Mouse (Mus musculus): Measurements from ENCODE around the gene Phykpl. TPM values are rescaled to one million over a fixed set of nuclear protein-coding genes. Genes with fewer than 3 reads are reported as not detected.
"Not testable (repeated sequence)": the region's sequence is repeated elsewhere in the genome, so short reads cannot be mapped to it uniquely, and the experiment has no call there.

Phykpl gene
- polyA plus RNA-seq, 2 experiments, result 16.7 to 20.5 TPM

DNA sequence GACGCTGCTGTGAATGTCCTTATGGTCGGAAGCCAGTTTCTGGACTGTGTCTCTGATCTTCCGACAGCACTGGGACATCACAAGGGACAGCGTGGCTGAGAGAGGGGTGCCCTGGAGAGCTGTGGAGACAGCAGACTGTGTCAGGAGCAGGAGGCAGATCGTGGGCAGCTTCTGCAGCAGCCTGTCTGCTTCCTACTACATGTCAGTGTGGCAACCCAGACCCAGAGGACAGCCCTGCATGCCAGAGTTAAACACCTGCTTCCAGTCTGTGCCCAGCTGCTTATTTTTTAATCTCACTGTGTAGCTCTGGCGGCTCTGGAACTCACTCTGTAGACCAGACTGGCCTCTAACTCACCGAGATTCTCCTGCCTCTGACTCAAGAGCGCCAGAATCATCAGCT lies 43.4 kb downstream of the Phykpl start:
- Histone ChIP-seq H3K4me2 (replicated peaks; ENCODE audit: low read depth, low read length, severe bottlenecking) (no peak overlapping the region), H3K27me3 (ENCODE audit: control insufficient read depth, insufficient read depth, low read length) (no peaks in the 10 kb centered on the region), H3K9me3 (ENCODE audit: control insufficient read depth, low read length) (no peaks in the 10 kb centered on the region), H3K27ac (replicated peaks; ENCODE audit: low read depth, low read length) (no peak overlapping the region), H3K4me3 (replicated peaks; ENCODE audit: low read length) (no peak overlapping the region), H3K4me1 (ENCODE audit: control insufficient read depth, insufficient read depth, low read length) (no peaks in the 10 kb centered on the region), H3K9ac (ENCODE audit: low read depth, low read length, severe bottlenecking) (no peak overlapping the region), H3K36me3 (ENCODE audit: control insufficient read depth, insufficient read depth, low read length) (peaks cover 61% of the 10 kb centered on the region)
- no peak for TF ChIP-seq POLR2A (IDR thresholded peaks at IDR 0.05; ENCODE audit: borderline replicate concordance, extremely low read depth, insufficient read depth, insufficient read length)
- DNase-seq (ENCODE audit: low spot score), result no peak
- no peak for ATAC-seq (ENCODE audit: low FRiP score, low read depth)
- WGBS, result 89% methylated on average over 8 of the region's 8 CpGs

GRCm38 (mm10) chr11:51629651-51630314 lies 45.2 kb downstream of the Phykpl start:
- H3K27ac ChIP-seq (replicated peaks; ENCODE audit: low read depth, low read length), result no peak overlapping the region
- no peaks in the 10 kb centered on the region for H3K9me3 ChIP-seq (ENCODE audit: control insufficient read depth, low read length)
- peaks cover 42% of the 10 kb centered on the region for H3K36me3 ChIP-seq (ENCODE audit: control insufficient read depth, insufficient read depth, low read length)
- no peak overlapping the region for H3K4me2 ChIP-seq (replicated peaks; ENCODE audit: low read depth, low read length, severe bottlenecking)
- H3K9ac ChIP-seq (ENCODE audit: low read depth, low read length, severe bottlenecking), result no peak overlapping the region
- DNase-seq (ENCODE audit: low spot score), result no peak
- no peak for TF ChIP-seq POLR2A (IDR thresholded peaks at IDR 0.05; ENCODE audit: borderline replicate concordance, extremely low read depth, insufficient read depth, insufficient read length)
- H3K4me1 ChIP-seq (ENCODE audit: control insufficient read depth, insufficient read depth, low read length), result no peaks in the 10 kb centered on the region; the same call in 1 of the 2 replicates
- WGBS, result 82% methylated on average over 15 of the region's 15 CpGs
- no peak overlapping the region for H3K4me3 ChIP-seq (replicated peaks; ENCODE audit: low read length)
- no peaks in the 10 kb centered on the region for H3K27me3 ChIP-seq (ENCODE audit: control insufficient read depth, insufficient read depth, low read length)
- ATAC-seq (ENCODE audit: low FRiP score, low read depth), result no peak

DNA sequence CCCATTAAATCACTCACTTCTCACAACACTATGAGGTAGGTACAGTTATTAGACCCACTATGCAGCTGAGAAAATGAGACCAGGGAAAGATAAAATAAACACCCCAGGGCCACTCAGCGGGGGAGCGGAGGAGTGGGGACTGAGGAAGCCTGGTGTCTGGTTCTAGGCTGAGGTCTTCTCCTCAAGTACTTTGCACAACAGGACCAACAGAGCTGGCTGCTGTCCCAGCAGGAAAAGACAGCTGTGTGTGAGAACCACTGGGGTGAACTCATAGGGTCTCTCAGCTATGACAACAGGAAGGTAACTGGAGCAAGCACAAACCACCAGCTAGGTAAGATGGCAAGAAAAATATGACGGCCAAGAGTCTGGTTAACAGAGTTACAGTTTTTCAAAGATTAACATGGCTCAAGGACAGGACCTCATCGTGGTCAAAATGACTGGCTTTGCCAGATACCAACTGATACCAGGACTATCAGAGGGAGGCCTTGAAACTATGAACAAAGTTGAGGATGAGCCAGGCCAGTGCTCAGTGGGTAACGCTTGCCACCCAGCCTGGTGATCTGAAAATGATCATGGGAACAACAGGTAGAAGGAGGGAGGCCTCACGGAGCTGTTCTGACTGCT lies 47.7 kb downstream of the Phykpl start:
- H3K27me3 ChIP-seq (ENCODE audit: control insufficient read depth, insufficient read depth, low read length), result no peaks in the 10 kb centered on the region
- no peak overlapping the region for H3K4me2 ChIP-seq (replicated peaks; ENCODE audit: low read depth, low read length, severe bottlenecking)
- no peak for ATAC-seq (ENCODE audit: low FRiP score, low read depth)
- WGBS, result 85% methylated on average over 6 of the region's 6 CpGs
- peaks cover 10% of the 10 kb centered on the region for H3K4me1 ChIP-seq (ENCODE audit: control insufficient read depth, insufficient read depth, low read length)
- no peak for DNase-seq (ENCODE audit: low spot score)
- H3K36me3 ChIP-seq (ENCODE audit: control insufficient read depth, insufficient read depth, low read length), result peaks cover 19% of the 10 kb centered on the region
- H3K27ac ChIP-seq (replicated peaks; ENCODE audit: low read depth, low read length), result 0 out of 2 replicates have a peak overlapping the region, but pooled peaks have one; percentile 38
- no peak overlapping the region for H3K4me3 ChIP-seq (replicated peaks; ENCODE audit: low read length)
- no peaks in the 10 kb centered on the region for H3K9me3 ChIP-seq (ENCODE audit: control insufficient read depth, low read length)
- TF ChIP-seq POLR2A (IDR thresholded peaks at IDR 0.05; ENCODE audit: borderline replicate concordance, extremely low read depth, insufficient read depth, insufficient read length), result no peak
- H3K9ac ChIP-seq (ENCODE audit: low read depth, low read length, severe bottlenecking), result no peak overlapping the region

DNA sequence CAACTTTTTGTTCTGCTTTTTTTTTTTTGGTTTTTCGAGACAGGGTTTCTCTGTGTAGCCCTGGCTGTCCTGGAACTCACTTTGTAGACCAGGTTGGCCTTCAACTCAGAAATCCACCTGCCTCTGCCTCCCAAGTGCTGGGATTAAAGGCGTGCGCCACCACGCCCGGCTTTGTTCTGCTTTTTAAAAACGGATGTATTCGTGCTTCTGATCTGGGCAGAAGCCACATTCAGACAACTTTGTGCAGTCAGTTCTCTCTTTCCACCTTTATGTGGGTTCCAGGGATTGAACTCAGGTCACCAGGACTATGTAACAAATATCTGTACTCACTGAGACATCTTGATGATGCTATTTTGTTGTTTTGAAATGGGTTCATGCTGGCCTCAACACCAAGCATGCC lies 48.6 kb downstream of the Phykpl start:
- H3K4me3 ChIP-seq (replicated peaks; ENCODE audit: low read length); H3K27me3 ChIP-seq (ENCODE audit: control insufficient read depth, insufficient read depth, low read length); DNase-seq (ENCODE audit: low spot score); H3K27ac ChIP-seq (replicated peaks; ENCODE audit: low read depth, low read length); H3K4me2 ChIP-seq (replicated peaks; ENCODE audit: low read depth, low read length, severe bottlenecking); H3K9ac ChIP-seq (ENCODE audit: low read depth, low read length, severe bottlenecking); ATAC-seq (ENCODE audit: low FRiP score, low read depth); H3K9me3 ChIP-seq (ENCODE audit: control insufficient read depth, low read length): not testable (repeated sequence)
- peaks cover 10% of the 10 kb centered on the region for H3K4me1 ChIP-seq (ENCODE audit: control insufficient read depth, insufficient read depth, low read length)
- H3K36me3 ChIP-seq (ENCODE audit: control insufficient read depth, insufficient read depth, low read length), result peaks cover 11% of the 10 kb centered on the region
- 94% methylated on average over 7 of the region's 7 CpGs for WGBS

DNA sequence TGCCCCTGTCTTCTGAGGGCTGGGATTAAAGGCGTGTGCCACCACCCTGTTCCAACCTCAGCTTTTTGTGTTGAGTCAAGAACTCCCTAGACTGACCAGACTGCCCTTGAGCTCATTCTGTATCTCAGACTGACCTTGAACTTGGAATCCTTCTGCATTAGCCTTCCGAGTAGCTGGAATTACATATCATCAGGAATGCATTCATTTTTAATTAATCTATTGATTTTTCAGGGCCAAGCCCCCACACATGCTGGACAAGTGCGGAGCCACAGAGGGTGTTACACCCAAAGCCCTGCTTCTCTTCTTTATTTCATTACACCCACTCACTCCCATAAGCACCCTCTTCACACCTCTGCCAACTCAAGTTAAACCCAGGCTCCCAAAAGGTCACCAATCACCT lies 49.2 kb downstream of the Phykpl start:
- H3K9me3 ChIP-seq (ENCODE audit: control insufficient read depth, low read length), result no peaks in the 10 kb centered on the region
- H3K4me2 ChIP-seq (replicated peaks; ENCODE audit: low read depth, low read length, severe bottlenecking), result no peak overlapping the region
- H3K27ac ChIP-seq (replicated peaks; ENCODE audit: low read depth, low read length), result no peak overlapping the region
- WGBS, result 91% methylated on average over 3 of the region's 3 CpGs
- DNase-seq (ENCODE audit: low spot score) (no peak), ATAC-seq (ENCODE audit: low FRiP score, low read depth) (no peak)
- peaks cover 7% of the 10 kb centered on the region for H3K36me3 ChIP-seq (ENCODE audit: control insufficient read depth, insufficient read depth, low read length)
- no peak overlapping the region for H3K4me3 ChIP-seq (replicated peaks; ENCODE audit: low read length)
- H3K9ac ChIP-seq (ENCODE audit: low read depth, low read length, severe bottlenecking), result no peak overlapping the region
- H3K4me1 ChIP-seq (ENCODE audit: control insufficient read depth, insufficient read depth, low read length), result peaks cover 10% of the 10 kb centered on the region
- H3K27me3 ChIP-seq (ENCODE audit: control insufficient read depth, insufficient read depth, low read length), result no peaks in the 10 kb centered on the region
- no peak for TF ChIP-seq POLR2A (IDR thresholded peaks at IDR 0.05; ENCODE audit: borderline replicate concordance, extremely low read depth, insufficient read depth, insufficient read length)
